Mouse (Mus musculus): ENCODE results near the gene Heg1.

Gene Heg1

DNA sequence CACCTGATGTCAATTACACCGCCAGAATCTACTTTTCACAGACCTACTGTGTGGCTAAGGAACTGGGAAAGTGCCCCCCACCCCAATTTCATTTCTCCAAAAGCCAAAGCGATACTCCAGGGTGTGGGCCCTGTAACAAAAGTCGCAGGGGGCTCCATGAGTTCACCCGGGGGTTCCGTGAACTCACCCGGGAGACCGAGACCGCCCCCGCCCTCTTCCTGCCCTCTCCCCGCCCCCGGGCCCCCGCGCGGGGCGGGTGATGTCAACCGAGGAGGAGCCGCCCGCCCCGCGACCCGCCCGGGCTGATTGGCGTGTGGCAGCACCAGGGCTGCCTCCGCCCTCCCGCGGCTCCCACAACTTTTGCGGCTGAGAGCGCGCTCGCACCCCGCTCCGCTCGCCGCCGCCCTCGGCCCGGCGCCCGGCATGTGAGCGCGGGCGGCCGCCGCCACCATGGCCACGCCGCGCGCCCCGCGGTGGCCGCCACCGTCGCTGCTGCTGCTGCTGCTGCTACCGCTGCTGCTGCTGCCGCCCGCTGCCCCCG, at the start of gene Heg1:
Gene Heg1 (plus strand): TSS at position 209 of the 541 bp plus-strand sequence.
- DNase-seq (ENCODE audit: low spot score) = peak; percentile 57

DNA sequence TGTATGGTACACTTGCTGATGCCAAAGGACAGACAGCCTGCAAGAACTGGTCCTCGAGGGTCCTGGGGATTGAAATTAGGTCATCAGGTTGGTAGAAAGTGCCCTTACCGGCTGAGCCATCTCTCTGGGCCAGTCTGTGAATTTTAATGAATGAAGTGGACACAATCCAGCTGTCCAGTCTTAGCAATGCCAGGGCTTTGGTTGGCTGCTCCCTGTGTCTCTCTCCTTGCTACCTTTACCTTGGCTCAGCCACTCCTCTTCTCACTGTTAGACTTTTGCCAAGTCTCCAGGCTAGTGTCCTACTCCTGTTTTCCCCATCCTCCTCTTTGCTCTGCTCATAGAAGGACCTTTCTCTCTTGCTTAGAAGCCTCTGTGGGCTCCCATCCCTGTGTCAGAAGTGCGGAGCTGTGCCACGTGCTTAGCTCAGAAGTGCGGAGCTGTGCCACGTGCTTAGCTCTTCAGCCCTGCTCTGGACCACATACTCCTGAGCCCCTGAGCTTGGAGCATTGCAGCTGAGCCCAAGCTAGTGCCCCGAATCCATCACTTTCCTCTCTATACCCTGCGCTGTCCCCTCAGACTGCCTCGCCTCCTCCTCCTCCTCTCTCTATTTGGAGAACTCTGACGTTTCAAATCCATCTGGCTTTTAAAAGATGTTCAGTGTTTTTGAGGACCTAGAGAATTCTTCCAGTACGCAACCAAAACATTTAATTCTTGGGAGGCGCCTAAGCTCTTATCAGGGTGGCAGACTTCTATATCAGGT, 48.2 kb upstream of the Heg1 start:
- DNase-seq (ENCODE audit: low spot score) = no peak

DNA sequence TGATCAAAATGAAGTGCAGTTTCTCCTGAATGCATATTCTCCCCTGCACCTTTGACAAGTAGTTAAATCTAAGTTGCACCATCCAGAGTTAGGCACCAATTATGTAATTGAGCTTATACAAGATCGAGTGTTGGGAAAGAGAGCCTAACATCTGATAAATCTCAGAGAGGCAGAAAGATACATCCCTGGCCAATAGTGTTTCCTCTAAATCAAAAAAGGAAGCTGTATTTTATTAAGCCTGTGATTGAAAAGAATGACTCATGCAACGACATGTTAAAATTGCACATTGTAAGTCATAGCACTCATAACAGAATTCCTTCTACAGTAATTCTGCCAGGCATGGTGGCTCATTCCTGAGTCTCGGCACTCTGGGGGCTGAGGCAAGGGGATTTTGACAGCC, 42.4 kb upstream of the Heg1 start:
- no peak for DNase-seq (ENCODE audit: low spot score)

GRCm38 (mm10) chr16:33653116-33653515, 31.1 kb upstream of the Heg1 start:
- no peak for DNase-seq (ENCODE audit: low spot score)

GRCm38 (mm10) chr16:33655443-33655842, 28.7 kb upstream of the Heg1 start:
- no peak for DNase-seq (ENCODE audit: low spot score)

DNA sequence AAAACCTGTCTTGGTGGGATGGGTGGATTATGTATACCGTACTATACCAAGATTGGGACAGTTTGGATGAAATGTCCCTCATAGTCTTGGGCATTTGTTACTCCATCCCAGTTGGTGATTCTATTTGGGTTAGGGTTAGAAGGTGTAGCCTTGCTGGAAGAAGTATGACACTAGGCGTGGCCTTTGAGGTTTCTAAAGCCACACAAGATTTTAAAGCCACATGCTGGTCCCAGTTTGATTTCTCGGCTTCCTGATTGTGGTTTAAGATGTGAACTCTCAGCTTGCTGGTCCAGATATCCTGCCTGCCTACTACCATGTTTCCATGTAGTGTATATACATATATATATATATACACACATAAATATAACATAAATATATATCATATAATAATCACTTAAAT, 27.0 kb upstream of the Heg1 start:
- no peak for DNase-seq (ENCODE audit: low spot score)

DNA sequence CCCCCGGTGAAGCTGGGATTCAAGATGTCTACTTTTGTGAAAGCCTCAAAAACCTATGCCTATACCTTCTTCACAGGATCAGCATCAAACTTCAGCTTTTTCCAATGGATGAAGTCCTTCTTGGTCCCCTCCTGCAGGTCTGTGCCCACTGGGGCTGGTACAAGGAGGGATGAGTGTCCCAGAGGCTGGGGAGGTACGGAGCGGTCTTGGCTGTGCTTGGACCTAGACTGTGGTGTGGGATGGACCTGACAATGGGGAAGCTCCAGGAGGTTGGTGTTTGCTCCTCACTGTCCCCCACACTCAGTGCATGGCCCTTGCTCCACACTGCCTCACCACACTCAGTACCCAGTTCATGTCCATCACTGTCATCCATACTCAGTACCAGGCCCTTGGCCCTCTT, 26.0 kb upstream of the Heg1 start:
- DNase-seq (ENCODE audit: low spot score) = no peak

- DNase-seq (ENCODE audit: low spot score) = no peak
Observed at GRCm38 (mm10) chr16:33659521-33659920, 24.6 kb upstream of the Heg1 start.

GRCm38 (mm10) chr16:33660125-33660524, 24.0 kb upstream of the Heg1 start:
- no peak for DNase-seq (ENCODE audit: low spot score)

DNA sequence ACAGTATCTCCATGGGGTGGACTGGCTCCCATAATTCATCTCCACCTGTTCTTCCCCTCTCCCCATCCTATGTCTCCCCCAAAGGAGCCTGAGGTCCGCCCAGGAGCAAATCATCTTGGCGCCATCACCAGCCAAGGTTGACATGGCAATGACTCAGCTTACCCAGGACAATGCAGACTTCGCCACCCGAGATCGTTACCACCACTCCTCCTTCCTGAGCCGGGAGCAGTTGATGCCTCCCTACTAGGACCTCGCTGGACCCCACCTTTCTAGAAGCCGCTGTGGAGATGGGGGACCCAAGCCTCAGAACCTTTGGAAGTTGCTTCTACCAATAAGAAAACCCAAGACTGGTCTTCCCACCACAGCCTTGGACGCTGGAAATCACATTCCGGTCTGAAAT, 21.3 kb upstream of the Heg1 start:
- DNase-seq (ENCODE audit: low spot score) = no peak

DNA sequence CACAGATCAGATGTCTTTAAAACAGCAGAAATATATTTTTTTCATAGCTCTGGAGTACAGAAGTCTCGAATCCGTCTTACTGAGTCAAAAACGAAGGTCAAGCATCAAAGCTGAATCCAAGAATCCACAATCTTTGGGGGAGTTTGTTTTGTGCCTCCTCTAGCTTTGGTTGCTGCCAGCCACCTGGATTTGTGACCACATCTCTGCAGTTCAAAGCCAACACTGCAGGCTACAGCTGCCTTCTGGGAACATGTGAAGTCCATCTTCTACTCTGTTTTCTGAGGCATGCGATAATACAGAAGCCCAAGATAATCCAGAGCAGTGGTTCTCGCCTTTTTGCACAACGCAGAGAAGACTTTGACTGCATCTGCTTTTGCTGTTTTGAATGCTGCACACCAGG, 17.9 kb upstream of the Heg1 start:
- no peak for DNase-seq (ENCODE audit: low spot score)

- no peak for DNase-seq (ENCODE audit: low spot score)
Observed at GRCm38 (mm10) chr16:33666985-33667538, 17.1 kb upstream of the Heg1 start.

- no peak for DNase-seq (ENCODE audit: low spot score)
Observed at GRCm38 (mm10) chr16:33668448-33668847, 15.7 kb upstream of the Heg1 start.

GRCm38 (mm10) chr16:33669072-33669471, 15.1 kb upstream of the Heg1 start:
- DNase-seq (ENCODE audit: low spot score) = no peak

DNA sequence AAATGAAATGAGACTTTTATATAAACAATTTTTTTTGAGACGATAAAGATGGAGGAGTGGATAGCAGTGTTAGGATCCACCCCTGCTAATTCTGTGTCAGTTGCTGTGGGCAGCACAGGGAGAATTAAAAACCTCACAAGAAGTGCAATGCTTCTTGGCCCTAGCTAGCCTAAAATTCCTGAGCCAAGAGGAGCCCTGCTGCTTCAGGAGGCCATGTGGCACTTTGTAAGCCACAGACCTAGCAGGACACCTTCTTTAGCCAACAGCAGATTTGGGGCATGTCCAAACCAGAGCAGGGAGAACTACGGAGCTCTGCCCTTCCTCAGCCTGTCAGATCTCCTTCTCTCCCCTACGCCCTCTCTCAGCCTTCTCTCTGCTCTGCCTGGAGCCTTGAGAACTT, 13.8 kb upstream of the Heg1 start:
- DNase-seq (ENCODE audit: low spot score) = no peak

- DNase-seq (ENCODE audit: low spot score) = no peak
Observed at GRCm38 (mm10) chr16:33670933-33671332, 13.2 kb upstream of the Heg1 start.

DNA sequence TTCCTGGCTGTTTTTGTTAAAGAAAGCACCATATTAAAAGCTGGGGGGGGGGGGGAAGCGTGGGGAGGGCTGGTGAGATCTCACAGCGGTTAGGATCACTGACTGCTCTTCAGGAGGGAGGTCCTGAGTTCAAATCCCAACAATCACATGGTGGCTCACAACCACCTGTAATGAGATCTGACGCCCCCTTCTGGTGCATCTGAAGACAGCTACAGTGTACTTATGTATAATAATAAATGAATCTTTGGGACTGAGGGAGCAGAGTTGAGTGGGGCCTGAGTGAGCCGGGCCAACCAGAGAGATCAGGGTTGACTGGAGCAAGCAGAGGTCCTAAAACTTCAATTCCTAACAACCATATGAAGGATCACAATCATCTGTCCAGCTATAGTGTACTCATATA, 12.0 kb upstream of the Heg1 start:
- no peak for DNase-seq (ENCODE audit: low spot score)

DNA sequence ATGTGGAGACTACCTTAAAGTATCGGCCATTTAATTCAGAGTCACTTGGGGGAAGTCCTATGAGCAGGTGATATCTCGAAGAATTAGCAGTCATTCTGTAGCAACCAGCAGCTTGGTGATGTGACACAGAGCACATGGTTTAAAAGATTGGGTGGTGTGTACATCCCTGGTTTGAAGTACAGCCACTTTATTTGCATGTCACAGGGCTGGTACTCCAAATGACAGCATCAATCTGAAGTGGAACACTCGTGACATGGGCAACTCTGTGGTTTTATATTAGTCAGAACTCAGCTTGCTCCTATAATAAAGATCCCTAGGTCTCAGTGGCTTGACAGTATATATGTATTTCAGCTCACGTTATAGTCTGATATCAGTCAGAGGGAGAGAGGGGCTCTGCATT, 11.5 kb upstream of the Heg1 start:
- no peak for DNase-seq (ENCODE audit: low spot score)

DNA sequence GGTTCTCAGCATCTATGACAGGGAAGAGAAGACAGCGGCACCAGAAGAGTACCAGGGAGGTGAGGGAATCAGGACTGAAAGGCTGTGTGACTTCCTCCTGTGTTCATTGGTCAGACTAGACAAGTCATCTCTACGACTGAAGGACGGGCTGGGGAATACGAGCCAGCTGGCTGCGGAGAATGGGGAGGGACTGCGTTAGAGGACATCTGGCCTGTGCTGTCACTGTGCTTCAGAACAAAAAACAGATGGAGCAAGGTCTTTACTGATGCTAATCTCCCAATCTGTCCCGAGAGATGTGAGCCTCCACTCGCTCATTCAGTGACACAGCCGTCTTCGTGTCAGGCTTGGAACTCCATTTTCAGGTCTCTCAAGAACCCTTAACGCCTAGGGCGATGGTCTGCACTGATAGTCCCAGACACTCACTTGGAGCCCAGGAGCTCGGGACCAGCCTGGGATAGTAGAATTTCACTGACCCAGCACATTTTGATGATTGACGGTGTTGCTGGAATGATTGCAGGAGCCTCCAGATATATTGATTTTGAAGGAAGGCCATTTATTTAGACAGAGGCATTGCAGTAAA, 10.6 kb upstream of the Heg1 start:
- peak; percentile 23 for DNase-seq (ENCODE audit: low spot score)

GRCm38 (mm10) chr16:33675151-33675847, 8.9 kb upstream of the Heg1 start:
- no peak for DNase-seq (ENCODE audit: low spot score)

DNA sequence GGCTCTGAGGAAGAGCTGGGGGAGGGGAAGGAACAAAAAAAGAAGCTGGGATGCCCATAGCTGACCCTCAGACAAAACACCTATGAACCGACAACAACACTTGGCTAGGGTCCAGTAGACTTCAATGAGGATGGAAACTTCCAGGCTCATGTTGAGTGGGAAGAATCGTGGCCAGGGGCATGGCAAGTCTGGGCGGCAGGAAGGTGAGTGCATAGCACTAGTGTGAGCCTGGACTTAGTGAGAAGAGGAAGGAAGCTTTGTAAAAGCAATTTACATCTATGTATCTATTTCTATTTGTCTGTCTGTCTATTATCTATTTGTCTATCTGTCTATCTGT, 8.4 kb upstream of the Heg1 start:
- no peak for DNase-seq (ENCODE audit: low spot score)

DNA sequence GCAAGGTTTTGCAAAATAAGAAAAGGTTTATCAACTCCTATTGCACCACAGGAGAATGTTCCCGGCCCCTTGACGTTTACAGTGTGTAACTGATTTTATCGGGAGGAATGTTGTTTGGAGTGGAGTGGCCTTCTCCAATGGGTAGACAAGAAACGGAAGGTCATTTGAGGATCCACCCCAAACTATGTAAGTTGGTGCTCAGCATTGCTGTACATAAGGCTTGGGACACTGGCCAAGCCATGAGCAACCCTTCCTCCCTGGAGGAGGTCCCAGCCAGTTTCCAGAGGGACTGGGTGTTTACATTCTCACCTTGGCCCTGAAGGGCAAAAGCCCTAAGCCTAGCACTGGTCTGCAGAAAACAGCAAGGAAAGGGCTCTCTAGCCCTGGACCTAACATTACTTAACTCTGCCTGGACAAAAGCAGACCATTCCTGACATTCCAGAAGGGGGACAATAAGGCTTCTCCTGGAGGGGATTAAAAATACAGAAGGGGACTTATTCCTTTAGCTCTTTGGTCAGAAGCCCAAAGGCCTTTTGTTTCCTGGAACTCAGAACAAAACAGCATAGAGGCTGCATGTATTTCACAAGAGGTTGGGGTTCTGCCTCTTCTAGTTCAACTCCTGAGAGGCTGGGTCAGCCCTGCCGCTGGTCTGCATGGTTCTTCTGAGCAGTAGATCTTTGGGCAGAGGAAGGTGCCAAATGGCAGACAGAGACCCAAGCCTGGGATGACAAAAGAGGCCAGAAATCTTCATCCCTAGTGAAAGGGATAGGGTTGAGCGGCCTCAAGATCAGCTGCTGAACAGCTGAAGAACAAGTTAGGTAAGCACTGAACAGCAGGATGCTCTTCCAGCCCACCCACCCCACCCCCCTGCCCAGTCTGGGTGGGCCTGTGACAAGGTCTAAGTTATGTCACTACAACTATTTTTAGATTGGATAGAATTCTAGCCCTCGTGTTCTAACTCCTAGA, 7.5 kb upstream of the Heg1 start:
- no peak for DNase-seq (ENCODE audit: low spot score)
